Mouse (Mus musculus): ENCODE results near the gene Aoc2.

DNA sequence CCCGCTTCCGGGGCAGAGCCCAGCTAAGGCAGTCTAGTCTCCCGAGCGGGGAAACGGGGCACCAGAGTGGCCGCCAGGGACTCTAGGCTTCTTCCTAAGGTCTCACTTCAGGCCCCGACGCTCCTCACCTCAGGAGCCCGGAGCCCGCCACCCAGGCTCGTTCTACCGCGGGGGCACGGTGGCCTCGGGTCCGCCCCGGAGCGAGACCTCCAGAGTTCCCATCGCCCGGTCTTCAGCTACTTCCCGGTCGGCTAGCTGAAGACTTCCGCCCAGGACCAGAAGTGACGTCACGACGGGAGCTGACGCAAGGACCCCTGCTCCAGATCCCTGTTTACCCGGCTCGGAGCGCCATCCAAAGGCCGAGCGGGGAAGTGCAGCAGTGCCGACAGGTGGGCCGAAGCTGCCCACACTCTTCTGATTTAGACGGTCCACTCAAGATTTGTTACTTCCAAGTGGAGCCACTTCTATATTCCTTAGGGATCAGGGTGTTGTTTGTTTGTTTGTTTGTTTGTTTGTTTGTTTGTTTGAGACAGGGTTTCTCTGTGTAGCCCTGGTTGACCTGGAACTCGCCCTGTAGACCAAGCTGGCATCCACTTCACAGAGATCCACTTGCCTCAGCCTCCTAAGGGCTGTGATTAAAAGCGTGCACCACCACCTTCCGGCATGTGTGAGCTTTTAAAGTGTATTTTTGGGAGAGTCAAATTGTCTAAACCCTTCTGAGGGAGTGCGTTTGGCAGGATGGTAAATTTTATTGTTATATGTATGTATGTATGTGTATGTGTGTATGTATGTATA lies 22.7 kb upstream of the Aoc2 start, which contains the start of gene Becn1:
- peak; percentile 77 for TF ChIP-seq CTCF (IDR thresholded peaks at IDR 0.05; ENCODE audit: extremely low read depth, insufficient read depth, insufficient read length, insufficient replicate concordance)
- peak; percentile 40 for TF ChIP-seq POLR2A (IDR thresholded peaks at IDR 0.05; ENCODE audit: low read depth, low read length)

Measured in spleen, adult 2 months (tissue).